Mouse (Mus musculus): ENCODE results near the gene Nploc4.

GRCm38 (mm10) chr11:120386632-120387031 lies 50.9 kb downstream of the Nploc4 start:
- TF ChIP-seq CTCF (IDR thresholded peaks at IDR 0.05; ENCODE audit: extremely low read depth, insufficient read depth, low read length) (no peak), POLR2A (IDR thresholded peaks at IDR 0.05; ENCODE audit: extremely low read depth, insufficient read depth, low read length) (no peak)

Data from cortical plate, adult 2 months (tissue).